Mouse (Mus musculus) R1 (cell line): ENCODE measurements around the gene Dck.
"Not testable (repeated sequence)": the region's sequence is repeated elsewhere in the genome, so short reads cannot be mapped to it uniquely, and the experiment has no call there.

Experiments used
- DNase-seq: peaks from one replicate; pipeline ENCODE4 v3.0.0-alpha.2; 2018; ENCODE audit warnings: low read depth, low spot score

Dck gene

DNA sequence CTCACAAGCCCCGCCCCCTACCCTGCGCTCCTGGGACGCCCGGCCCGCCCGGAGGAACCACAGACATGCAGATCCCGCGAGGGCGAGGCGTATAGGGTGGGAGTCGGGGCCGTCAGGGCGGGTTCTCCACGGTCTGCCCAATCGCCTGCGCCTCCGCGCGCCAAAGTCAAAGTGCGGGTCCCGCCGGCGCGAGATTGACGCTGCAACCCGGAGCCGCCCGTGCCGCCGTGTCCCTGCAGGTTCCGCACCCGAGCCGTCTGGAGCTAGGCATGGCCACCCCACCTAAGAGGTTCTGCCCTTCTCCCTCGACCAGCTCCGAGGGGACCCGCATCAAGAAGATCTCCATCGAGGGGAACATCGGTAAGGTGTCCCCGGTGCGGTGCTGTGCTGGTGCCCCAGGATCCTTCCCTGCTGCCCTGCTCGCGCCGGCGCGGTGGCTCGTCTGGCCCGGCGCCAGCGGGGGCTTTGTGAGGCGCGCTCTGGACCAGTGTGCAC is at the start of gene Dck:
Gene Dck, plus strand, starts transcription at position 10 of the 495 bp plus-strand sequence.
- peak; percentile 99 for DNase-seq

DNA sequence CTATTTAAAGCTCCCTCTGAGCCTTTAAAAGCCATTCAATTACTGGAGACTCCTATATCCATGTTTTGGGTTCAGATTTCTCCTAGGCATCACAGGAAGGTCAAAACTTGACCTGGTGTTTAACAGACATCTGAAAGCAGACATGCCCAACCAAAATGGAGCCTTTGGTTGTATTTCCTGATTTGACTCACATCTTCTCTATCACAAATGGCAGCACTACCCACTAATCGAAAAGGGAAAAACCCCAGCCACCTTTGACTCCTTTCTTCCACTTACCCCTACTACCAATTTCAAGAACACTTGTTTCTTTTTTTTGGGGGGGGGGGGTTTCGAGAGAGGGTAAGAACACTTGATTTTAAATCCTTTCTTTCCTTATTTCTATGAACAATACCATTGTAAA is 47.8 kb upstream of the Dck start:
- DNase-seq, result no peak

- peak; percentile 93 for DNase-seq
These were observed 44.4 kb upstream of the Dck start, which contains the start of gene Mob1b for GRCm38 (mm10) chr5:88720116-88721002. Mob1b (plus strand) TSS chr5:88720855.

GRCm38 (mm10) chr5:88721003-88721475 is 43.8 kb upstream of the Dck start:
- no peak for DNase-seq

- DNase-seq, result no peak
These were observed 43.1 kb upstream of the Dck start for GRCm38 (mm10) chr5:88721565-88722212.

DNA sequence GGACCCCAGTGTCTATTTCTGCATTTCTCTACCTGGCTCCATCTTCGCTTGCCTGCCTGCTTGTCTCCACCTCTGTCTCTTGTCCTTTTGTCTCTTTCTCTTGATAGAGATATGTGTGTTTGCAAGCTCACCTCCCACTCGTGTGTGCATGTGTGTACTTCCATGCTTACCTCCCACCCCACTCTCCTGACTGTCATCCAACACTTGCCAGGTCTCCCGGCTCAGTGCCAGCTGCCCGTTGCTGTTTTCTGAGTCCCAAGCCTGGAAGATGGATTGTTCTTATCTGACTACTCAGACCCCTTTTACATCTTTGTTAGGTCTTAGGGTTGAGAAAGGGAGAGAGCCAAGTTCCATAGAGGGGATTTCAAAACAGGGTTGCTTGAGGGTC is 42.6 kb upstream of the Dck start:
- no peak for DNase-seq

GRCm38 (mm10) chr5:88724030-88724429 is 40.8 kb upstream of the Dck start:
- no peak for DNase-seq

GRCm38 (mm10) chr5:88727593-88728144 is 37.1 kb upstream of the Dck start:
- no peak for DNase-seq

- peak; percentile 40 for DNase-seq
These were observed 30.0 kb upstream of the Dck start for GRCm38 (mm10) chr5:88734786-88735185.

GRCm38 (mm10) chr5:88741065-88741464 is 23.7 kb upstream of the Dck start:
- not testable (repeated sequence) for DNase-seq

DNA sequence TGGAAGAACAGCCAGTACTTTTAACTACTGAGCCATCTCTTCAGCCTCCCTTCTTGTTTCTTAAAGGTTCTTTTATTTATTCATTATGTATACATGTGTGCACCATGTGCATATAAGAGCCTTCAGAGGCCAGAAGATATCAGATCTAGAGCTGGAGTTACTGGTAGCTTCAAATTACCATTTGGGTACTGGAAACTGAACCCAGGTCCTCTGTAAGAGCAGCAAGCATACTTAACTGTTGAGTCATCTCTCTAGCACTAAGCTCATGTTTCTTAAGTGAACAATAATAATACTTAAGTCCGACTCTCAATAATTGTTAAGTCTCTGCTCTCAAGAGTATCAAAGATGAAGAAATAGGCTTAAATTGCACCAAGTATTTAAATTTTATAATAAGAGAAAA is 17.0 kb upstream of the Dck start:
- DNase-seq, result no peak

- DNase-seq, result no peak
These were observed 11.6 kb upstream of the Dck start for GRCm38 (mm10) chr5:88753199-88753598.

GRCm38 (mm10) chr5:88762611-88763010 is 2.2 kb upstream of the Dck start:
- DNase-seq, result no peak

DNA sequence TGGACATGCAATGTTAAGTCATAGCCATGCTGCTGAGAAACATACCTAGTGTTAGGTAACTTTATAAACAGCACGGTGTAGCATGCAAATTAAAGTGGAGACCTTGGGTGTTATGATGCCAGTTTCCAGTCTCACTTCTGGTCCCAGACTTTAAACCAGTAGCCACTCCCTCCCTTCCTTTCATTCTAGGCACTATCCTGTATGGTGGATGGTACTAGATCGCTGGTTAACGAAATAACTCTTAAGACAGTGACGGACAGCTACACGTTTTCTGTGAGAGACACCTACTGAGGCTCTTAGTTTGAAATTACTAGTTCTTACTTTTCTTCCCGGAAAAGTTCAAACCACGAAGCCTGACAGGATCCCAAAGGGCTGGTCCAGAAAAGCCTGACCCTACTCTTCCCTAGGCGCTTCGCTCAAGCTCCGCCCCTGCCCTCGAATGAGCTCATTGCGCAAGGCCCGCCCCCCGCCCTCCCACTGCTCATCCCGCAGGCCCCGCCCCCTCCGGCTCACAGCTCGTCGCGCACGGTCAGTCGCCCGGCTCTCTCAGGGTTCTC is 288 bp upstream of the Dck start:
- no peak for DNase-seq

- no peak for DNase-seq
These were observed 791 bp downstream of the Dck start for GRCm38 (mm10) chr5:88765587-88765986.

DNA sequence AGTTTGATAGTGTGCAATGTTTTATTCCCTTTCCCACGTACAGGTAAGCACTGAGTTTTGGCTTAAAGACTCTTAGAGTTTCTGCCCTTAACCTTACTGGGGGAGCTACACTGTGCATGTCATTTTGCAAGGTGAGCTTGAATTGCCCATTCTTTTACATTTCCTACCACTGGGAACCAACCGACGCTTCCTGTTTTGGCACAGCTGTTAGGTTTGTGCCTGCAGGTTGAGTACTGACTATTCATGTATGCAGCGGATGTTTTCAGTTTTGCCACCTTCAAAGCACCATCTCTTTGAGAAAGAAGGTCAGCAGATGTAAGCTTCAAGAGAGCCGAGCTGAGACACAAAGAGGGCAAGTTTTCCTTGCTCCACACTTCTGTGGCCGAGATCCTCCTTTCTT is 1.3 kb downstream of the Dck start:
- DNase-seq, result peak; percentile 22

DNA sequence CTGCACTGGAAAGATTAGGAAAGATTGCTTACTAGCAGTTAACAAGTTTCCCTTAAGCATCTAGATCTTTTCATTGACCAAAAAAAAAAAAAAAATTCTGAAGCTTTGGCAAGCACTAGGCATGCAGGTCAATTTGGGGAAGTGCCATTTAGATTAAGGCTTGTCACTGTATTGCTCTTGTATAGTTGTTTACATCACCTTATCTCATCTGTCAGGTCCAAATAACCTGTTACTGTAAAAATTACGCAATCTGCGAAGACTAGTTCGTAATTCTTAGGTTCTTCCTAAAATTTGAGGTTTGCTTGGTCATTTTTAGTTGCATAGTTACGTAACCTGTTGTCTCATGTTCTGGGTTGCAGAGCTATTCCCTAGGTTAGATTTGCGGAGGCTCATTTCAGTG is 2.1 kb downstream of the Dck start:
- no peak for DNase-seq

DNA sequence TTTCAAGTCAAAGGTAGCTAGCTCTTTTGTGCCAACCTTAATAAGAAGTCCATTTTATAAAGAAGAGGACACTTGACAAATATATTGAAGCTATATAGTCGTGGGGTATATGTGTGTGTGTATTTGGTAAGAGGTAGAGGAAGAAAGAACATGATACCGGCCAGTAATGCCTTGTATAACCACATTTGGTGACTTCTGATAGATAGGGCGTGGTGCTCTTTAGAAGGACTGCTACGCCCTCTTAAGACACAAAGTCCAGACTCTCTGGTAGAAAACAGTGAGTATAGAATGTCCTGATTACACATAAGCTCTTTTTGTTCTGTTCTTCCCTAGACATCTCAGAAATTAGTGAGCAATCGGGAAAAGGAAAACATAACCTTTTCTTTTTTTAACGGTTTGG is 3.4 kb downstream of the Dck start:
- DNase-seq, result no peak

GRCm38 (mm10) chr5:88782072-88782765 is 17.4 kb downstream of the Dck start:
- DNase-seq, result peak; percentile 19

GRCm38 (mm10) chr5:88785059-88785458 is 20.3 kb downstream of the Dck start:
- no peak for DNase-seq

DNA sequence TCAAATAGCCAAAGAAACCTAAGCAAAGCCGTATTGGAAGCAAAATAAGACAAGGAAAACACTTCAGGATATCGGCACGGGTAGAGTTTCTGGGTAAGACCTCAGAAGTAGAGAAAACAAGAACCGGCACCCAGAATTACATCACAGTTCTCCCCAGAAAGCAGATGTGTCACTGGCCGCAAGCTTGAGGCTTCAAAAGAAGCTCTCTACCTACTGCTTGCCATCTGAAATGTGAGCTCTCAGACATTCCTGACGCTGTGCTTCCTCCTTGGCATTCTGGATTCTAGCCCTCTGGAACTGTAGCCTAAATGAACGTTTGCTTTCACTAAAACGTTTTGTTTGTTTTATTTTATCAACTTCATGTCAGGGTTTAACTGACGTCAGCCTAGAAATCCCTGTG is 25.9 kb downstream of the Dck start:
- no peak for DNase-seq
